Mouse (Mus musculus) ES-E14 (cell line): Measurements from ENCODE around the gene Slc1a2.

Experiments
- CHD2 ChIP-seq: IDR thresholded peaks from 2 replicates; pipeline ENCODE4 v1.6.1; 2014; ENCODE audit warnings: mild to moderate bottlenecking, low read depth, low read length, inconsistent platforms
- HCFC1 ChIP-seq: IDR thresholded peaks from 2 replicates; pipeline ENCODE4 v1.6.1; 2012; ENCODE audit warnings: low read length, inconsistent platforms, borderline replicate concordance; ENCODE audit not compliant: insufficient read depth
- MAFK ChIP-seq: IDR thresholded peaks from 2 replicates; pipeline ENCODE4 v1.6.1; 2014; ENCODE audit warnings: mild to moderate bottlenecking, low read depth, low read length, inconsistent platforms; ENCODE audit not compliant: insufficient read depth
- ZC3H11A ChIP-seq: IDR thresholded peaks from 2 replicates; pipeline ENCODE4 v1.6.1; 2012; ENCODE audit warnings: low read depth, mild to moderate bottlenecking, inconsistent platforms, low read length, borderline replicate concordance
- ZNF384 ChIP-seq: IDR thresholded peaks from 2 replicates; pipeline ENCODE4 v1.6.1; 2012; ENCODE audit warnings: low read depth, low read length, inconsistent platforms

GRCm38 (mm10) chr2:102712678-102713628, 54.5 kb downstream of the Slc1a2 start:
- TF ChIP-seq CHD2 (no peak), ZNF384 (no peak), MAFK (no peak), ZC3H11A (no peak), HCFC1 (no peak)
